Mouse (Mus musculus) telencephalon, adult 2 months (tissue): ENCODE results near the gene Vmn1r212.
"Not testable (repeated sequence)": the region's sequence is repeated elsewhere in the genome, so short reads cannot be mapped to it uniquely, and the experiment has no call there.

Experiments used
- DNase-seq: peaks from one replicate; pipeline ENCODE4 v3.0.0-alpha.2; 2011; ENCODE audit warnings: low read depth, low spot score

Vmn1r212 gene

GRCm38 (mm10) chr13:22884105-22884504 lies at the start of gene Vmn1r212:
TSS of gene Vmn1r212 (minus strand) at chr13:22884205.
- DNase-seq, result no peak

GRCm38 (mm10) chr13:22879257-22879656 lies 4.7 kb downstream of the Vmn1r212 start:
- no peak for DNase-seq

GRCm38 (mm10) chr13:22857461-22857860 lies 26.5 kb downstream of the Vmn1r212 start, which contains the start of gene Vmn1r211:
TSS of gene Vmn1r211 (minus strand) at chr13:22857561.
- no peak for DNase-seq

- DNase-seq, result no peak
Measured at GRCm38 (mm10) chr13:22854760-22855159, 29.2 kb downstream of the Vmn1r212 start.

GRCm38 (mm10) chr13:22846798-22847197 lies 37.2 kb downstream of the Vmn1r212 start:
- peak; percentile 6 for DNase-seq

- DNase-seq, result not testable (repeated sequence)
Measured at GRCm38 (mm10) chr13:22844304-22844703, 39.7 kb downstream of the Vmn1r212 start.
